Mouse (Mus musculus): ENCODE measurements around the gene Runx2. TPM values are rescaled to one million over a fixed set of nuclear protein-coding genes. Genes with fewer than 3 reads are reported as not detected.

Runx2 gene
- polyA plus RNA-seq, 1 experiment from 2014 or later: 0.41 TPM

DNA sequence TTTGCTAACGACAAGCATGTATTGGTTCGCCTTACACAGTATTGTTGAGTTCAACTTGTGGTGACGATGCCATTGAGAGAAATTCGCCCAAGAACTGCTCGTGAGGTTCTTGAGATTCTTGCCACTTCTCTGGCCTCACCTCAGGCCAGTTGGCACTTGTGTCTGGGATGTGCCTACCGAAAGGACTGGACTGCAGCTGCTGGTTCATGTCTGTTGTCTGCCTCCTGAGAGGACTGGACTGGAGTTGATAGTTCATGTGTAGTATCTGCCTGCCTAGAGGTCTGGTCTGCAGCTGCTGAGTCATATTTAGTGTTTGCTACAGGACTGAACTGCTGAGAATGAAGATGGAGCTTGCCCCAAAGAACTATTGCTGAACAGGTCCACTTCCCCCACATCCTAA lies 296.4 kb downstream of the Runx2 start:
- Histone ChIP-seq H3K4me3 (replicated peaks; ENCODE audit: low read length) (no peak overlapping the region), H3K27me3 (replicated peaks; ENCODE audit: control insufficient read depth, insufficient read depth, low read length) (no peaks in the 10 kb centered on the region), H3K4me1 (replicated peaks; ENCODE audit: control insufficient read depth, insufficient read depth, low read length) (peaks cover 7% of the 10 kb centered on the region), H3K9ac (replicated peaks; ENCODE audit: low read depth, low read length) (no peak overlapping the region), H3K9me3 (ENCODE audit: control insufficient read depth, low read length) (no peaks in the 10 kb centered on the region), H3K27ac (ENCODE audit: low read length) (no peak overlapping the region), H3K4me2 (ENCODE audit: low read length) (no peak overlapping the region), H3K36me3 (ENCODE audit: control insufficient read depth, insufficient read depth) (no peaks in the 10 kb centered on the region)
- ATAC-seq: no peak
- WGBS: 92% methylated on average over 6 of the region's 6 CpGs

DNA sequence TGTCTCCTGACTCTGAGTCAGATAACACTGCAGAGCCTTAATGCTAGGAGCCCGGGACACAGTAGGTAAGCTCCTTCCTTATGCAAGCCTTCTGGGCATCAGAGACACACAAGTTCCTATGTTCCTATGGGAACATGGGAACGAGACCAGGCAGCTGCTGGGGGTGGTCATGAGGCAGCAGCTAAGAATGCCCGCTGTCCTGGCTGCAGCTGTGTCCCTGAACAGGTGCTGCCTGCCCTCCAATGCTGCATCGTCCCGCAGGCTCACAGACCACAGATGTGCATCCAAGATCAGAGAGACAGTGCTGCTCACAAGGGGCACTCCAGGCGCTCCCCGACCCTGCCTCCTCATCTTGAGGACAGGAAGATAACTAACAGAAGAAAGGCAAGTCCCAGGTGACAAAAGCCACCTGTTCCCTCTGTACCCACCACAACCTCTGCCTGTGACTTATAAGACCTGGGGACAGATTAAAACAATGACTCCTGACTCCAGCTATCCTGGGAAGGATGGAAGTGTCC lies 306.3 kb downstream of the Runx2 start:
- Histone ChIP-seq H3K36me3 (ENCODE audit: control insufficient read depth, insufficient read depth) (no peaks in the 10 kb centered on the region), H3K4me2 (ENCODE audit: low read length) (no peak overlapping the region), H3K27ac (ENCODE audit: low read length) (no peak overlapping the region), H3K9me3 (ENCODE audit: control insufficient read depth, low read length) (no peaks in the 10 kb centered on the region), H3K4me1 (replicated peaks; ENCODE audit: control insufficient read depth, insufficient read depth, low read length) (no peaks in the 10 kb centered on the region), H3K27me3 (replicated peaks; ENCODE audit: control insufficient read depth, insufficient read depth, low read length) (no peaks in the 10 kb centered on the region), H3K9ac (replicated peaks; ENCODE audit: low read depth, low read length) (no peak overlapping the region), H3K4me3 (replicated peaks; ENCODE audit: low read length) (no peak overlapping the region)
- 77% methylated on average over 7 of the region's 7 CpGs for WGBS
- no peak for ATAC-seq

DNA sequence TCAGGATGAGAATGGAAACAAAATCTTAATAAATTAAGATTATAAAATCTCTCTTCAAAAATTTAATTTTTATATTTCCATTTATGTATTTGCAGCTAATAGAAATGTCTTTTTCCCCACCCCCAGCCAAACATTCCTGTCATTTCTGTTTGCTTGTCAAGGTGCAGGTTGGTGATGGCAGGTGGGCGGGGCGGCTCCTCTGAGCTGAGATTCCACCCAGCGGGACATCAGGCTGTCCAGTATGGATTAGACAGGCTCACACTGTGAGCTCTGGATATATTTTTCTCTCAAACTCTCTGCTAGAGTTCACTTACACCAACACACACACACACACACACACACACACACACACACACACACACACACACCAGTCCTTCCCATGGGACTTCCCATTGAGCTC lies 306.9 kb downstream of the Runx2 start:
- 82% methylated on average over 3 of the region's 3 CpGs for WGBS
- no peak for ATAC-seq
- Histone ChIP-seq H3K4me3 (replicated peaks; ENCODE audit: low read length) (no peak overlapping the region), H3K9ac (replicated peaks; ENCODE audit: low read depth, low read length) (no peak overlapping the region), H3K27ac (ENCODE audit: low read length) (no peak overlapping the region), H3K36me3 (ENCODE audit: control insufficient read depth, insufficient read depth) (no peaks in the 10 kb centered on the region), H3K27me3 (replicated peaks; ENCODE audit: control insufficient read depth, insufficient read depth, low read length) (no peaks in the 10 kb centered on the region), H3K9me3 (ENCODE audit: control insufficient read depth, low read length) (no peaks in the 10 kb centered on the region), H3K4me1 (replicated peaks; ENCODE audit: control insufficient read depth, insufficient read depth, low read length) (no peaks in the 10 kb centered on the region), H3K4me2 (ENCODE audit: low read length) (no peak overlapping the region)

DNA sequence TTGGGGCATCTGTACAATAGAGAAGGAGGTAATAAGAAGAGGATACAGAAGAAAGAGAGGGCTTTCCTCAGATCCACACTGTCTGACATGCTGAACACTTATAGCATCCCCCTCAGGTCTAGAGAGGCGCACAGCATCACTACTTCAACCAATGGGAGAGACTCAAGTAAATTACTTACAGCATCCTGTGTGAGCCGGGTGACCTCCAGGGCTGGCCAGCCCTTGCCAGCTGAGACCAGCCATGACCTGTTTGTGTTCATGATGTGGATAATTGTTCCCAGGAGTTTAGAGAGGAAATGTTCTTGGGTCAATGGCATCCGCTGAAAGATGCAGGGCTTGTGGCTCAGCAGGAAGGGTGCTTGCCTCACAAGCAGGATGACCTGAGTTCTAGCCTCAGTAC lies 308.1 kb downstream of the Runx2 start:
- H3K27ac ChIP-seq (ENCODE audit: low read length): no peak overlapping the region
- no peak for ATAC-seq
- no peaks in the 10 kb centered on the region for H3K27me3 ChIP-seq (replicated peaks; ENCODE audit: control insufficient read depth, insufficient read depth, low read length)
- H3K9me3 ChIP-seq (ENCODE audit: control insufficient read depth, low read length): no peaks in the 10 kb centered on the region
- 73% methylated on average over 3 of the region's 3 CpGs for WGBS
- no peak overlapping the region for H3K4me2 ChIP-seq (ENCODE audit: low read length)
- no peak overlapping the region for H3K9ac ChIP-seq (replicated peaks; ENCODE audit: low read depth, low read length)
- H3K4me1 ChIP-seq (replicated peaks; ENCODE audit: control insufficient read depth, insufficient read depth, low read length): no peaks in the 10 kb centered on the region
- no peaks in the 10 kb centered on the region for H3K36me3 ChIP-seq (ENCODE audit: control insufficient read depth, insufficient read depth)
- no peak overlapping the region for H3K4me3 ChIP-seq (replicated peaks; ENCODE audit: low read length)

DNA sequence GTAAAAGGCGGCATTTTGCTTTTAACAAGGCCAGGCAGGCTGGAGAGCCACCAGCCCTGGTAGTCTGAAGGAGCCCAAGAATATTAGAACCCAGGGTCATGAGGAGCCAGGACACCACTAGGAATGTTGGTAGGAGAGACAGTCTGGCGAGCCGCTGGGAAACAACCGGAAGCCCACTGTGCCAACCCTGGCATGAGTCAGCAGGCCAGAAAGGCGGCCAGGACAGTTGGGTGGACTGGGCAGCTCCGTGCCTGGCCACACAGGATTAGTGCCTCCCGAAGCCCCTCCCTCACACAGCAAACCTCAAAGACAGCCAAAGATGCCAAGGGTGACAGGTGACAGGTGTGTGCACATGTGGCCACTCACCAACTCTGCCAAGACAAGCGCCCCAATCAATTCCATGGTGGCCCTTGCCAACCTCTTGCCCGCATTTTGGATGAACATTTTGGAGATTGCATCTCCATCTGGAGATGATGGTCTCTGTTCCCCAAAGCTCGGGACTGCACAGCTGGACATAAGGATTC lies 309.7 kb downstream of the Runx2 start:
- Histone ChIP-seq H3K4me1 (replicated peaks; ENCODE audit: control insufficient read depth, insufficient read depth, low read length) (no peaks in the 10 kb centered on the region), H3K4me2 (ENCODE audit: low read length) (no peak overlapping the region), H3K4me3 (replicated peaks; ENCODE audit: low read length) (no peak overlapping the region), H3K27me3 (replicated peaks; ENCODE audit: control insufficient read depth, insufficient read depth, low read length) (no peaks in the 10 kb centered on the region), H3K27ac (ENCODE audit: low read length) (no peak overlapping the region), H3K9ac (replicated peaks; ENCODE audit: low read depth, low read length) (no peak overlapping the region), H3K9me3 (ENCODE audit: control insufficient read depth, low read length) (no peaks in the 10 kb centered on the region), H3K36me3 (ENCODE audit: control insufficient read depth, insufficient read depth) (no peaks in the 10 kb centered on the region)
- 92% methylated on average over 10 of the region's 10 CpGs for WGBS
- no peak for ATAC-seq

DNA sequence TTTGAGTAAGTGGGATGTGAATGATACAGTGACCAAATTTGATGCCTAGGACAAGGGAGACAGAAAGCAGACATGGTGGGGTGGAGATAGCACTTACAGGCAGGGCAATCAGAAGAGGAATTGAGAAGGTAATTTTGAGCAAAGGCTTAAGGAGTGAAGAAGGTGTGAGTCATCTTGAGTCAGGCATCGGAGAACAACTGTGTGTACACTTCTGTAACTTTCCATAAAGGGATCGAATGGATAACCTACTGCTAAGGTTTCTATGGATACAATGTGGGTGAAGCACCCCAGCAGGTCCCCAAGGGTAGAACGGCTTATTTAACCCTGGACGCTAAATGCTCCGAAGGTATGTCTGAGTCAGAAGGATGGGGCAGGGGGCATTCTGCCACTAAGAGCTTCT lies 312.4 kb downstream of the Runx2 start:
- Histone ChIP-seq H3K9me3 (ENCODE audit: control insufficient read depth, low read length) (no peaks in the 10 kb centered on the region), H3K4me1 (replicated peaks; ENCODE audit: control insufficient read depth, insufficient read depth, low read length) (no peaks in the 10 kb centered on the region), H3K36me3 (ENCODE audit: control insufficient read depth, insufficient read depth) (no peaks in the 10 kb centered on the region), H3K9ac (replicated peaks; ENCODE audit: low read depth, low read length) (no peak overlapping the region), H3K27me3 (replicated peaks; ENCODE audit: control insufficient read depth, insufficient read depth, low read length) (no peaks in the 10 kb centered on the region), H3K4me3 (replicated peaks; ENCODE audit: low read length) (no peak overlapping the region), H3K27ac (ENCODE audit: low read length) (no peak overlapping the region), H3K4me2 (ENCODE audit: low read length) (no peak overlapping the region)
- WGBS: 92% methylated on average over 5 of the region's 5 CpGs
- ATAC-seq: no peak

DNA sequence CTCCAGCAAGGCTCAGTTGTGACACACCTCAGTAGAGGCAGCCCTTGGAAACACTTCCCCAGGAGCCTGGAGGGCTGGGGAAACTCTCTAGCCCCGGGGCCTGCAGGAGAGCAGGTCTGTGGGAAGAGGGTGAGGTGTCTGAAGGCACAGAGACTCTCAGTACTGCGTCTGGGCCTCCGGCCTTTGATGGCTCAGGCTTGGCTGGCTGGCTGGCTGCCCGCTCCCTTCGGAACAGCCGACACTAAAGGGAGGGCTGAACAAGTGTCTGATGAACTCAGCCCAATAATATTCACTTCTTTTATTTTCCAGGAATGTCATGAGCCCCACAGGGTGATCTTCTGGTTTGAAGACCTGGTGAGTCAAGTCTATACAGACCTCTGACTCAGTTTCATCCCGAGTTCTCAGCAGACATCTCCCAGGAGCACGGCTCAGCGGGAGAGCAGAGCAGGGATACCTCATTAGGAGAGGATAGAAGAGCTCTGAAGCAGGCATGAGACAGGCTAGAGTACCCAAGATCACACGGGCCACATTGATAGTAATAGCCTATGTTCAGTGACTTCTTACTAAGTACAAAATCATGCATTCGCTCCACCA lies 314.2 kb downstream of the Runx2 start:
- no peaks in the 10 kb centered on the region for H3K4me1 ChIP-seq (replicated peaks; ENCODE audit: control insufficient read depth, insufficient read depth, low read length)
- no peaks in the 10 kb centered on the region for H3K27me3 ChIP-seq (replicated peaks; ENCODE audit: control insufficient read depth, insufficient read depth, low read length)
- H3K9ac ChIP-seq (replicated peaks; ENCODE audit: low read depth, low read length): no peak overlapping the region
- no peak overlapping the region for H3K4me2 ChIP-seq (ENCODE audit: low read length)
- no peak overlapping the region for H3K27ac ChIP-seq (ENCODE audit: low read length)
- no peaks in the 10 kb centered on the region for H3K9me3 ChIP-seq (ENCODE audit: control insufficient read depth, low read length)
- WGBS: 67% methylated on average over 11 of the region's 11 CpGs
- no peak for ATAC-seq
- H3K36me3 ChIP-seq (ENCODE audit: control insufficient read depth, insufficient read depth): no peaks in the 10 kb centered on the region
- no peak overlapping the region for H3K4me3 ChIP-seq (replicated peaks; ENCODE audit: low read length)

DNA sequence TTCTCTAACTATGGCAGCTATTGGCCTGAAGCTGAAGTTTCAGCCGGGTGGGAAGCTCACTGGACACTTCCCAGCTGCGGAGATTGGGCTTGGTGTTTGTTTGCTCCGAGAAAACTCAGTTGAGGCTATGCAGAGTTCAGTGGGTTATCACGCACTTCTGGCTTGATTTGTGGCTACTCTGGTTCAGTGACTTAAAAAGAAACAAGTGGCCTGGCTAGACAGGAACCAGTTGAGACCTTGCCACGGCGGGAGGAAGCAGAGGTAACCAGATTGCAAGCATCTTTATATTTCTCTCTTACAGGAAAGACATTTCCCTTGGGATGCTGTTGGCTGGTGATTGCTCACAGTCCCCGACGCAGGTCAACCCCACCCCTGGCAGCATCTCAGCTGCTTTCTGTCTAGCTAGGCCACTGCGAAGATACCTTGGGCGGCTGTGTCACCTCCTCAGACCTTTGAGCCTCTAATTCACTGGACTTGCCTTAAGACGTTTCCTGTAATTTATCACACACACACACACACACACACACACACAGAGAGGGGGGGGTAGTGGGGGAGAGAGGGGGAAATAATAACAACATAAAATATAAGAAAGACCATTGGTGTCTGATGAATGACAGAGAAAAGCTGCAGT lies 324.3 kb downstream of the Runx2 start:
- H3K4me1 ChIP-seq (replicated peaks; ENCODE audit: control insufficient read depth, insufficient read depth, low read length): no peaks in the 10 kb centered on the region
- H3K4me2 ChIP-seq (ENCODE audit: low read length): no peak overlapping the region
- H3K9me3 ChIP-seq (ENCODE audit: control insufficient read depth, low read length): no peaks in the 10 kb centered on the region
- ATAC-seq: no peak
- no peaks in the 10 kb centered on the region for H3K27me3 ChIP-seq (replicated peaks; ENCODE audit: control insufficient read depth, insufficient read depth, low read length)
- no peak overlapping the region for H3K4me3 ChIP-seq (replicated peaks; ENCODE audit: low read length)
- H3K9ac ChIP-seq (replicated peaks; ENCODE audit: low read depth, low read length): no peak overlapping the region
- 84% methylated on average over 11 of the region's 11 CpGs for WGBS
- no peak overlapping the region for H3K27ac ChIP-seq (ENCODE audit: low read length)
- H3K36me3 ChIP-seq (ENCODE audit: control insufficient read depth, insufficient read depth): no peaks in the 10 kb centered on the region

DNA sequence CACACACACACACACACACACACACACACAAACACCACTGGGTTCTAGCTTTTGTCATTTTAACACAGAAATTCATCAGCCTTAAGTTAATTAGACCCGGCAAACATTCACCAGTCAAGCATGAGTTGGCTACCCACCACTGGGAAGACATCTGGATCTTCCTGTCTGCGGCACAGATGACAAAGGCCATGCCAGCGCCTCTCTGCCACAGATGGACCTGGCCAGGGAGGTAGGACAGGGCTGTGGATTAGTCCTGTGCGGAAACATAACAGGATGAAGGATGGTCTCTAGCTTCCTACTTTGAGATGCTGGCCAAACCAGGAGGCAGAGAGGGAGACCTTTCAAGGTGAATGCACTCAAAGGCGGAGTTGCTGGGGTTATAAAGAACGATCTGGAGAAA lies 325.3 kb downstream of the Runx2 start:
- WGBS: 79% methylated on average over 6 of the region's 6 CpGs
- Histone ChIP-seq H3K27me3 (replicated peaks; ENCODE audit: control insufficient read depth, insufficient read depth, low read length) (no peaks in the 10 kb centered on the region), H3K36me3 (ENCODE audit: control insufficient read depth, insufficient read depth) (no peaks in the 10 kb centered on the region), H3K9ac (replicated peaks; ENCODE audit: low read depth, low read length) (no peak overlapping the region), H3K4me3 (replicated peaks; ENCODE audit: low read length) (no peak overlapping the region), H3K4me1 (replicated peaks; ENCODE audit: control insufficient read depth, insufficient read depth, low read length) (no peaks in the 10 kb centered on the region), H3K4me2 (ENCODE audit: low read length) (no peak overlapping the region), H3K9me3 (ENCODE audit: control insufficient read depth, low read length) (no peaks in the 10 kb centered on the region), H3K27ac (ENCODE audit: low read length) (no peak overlapping the region)
- ATAC-seq: no peak
